Mouse (Mus musculus) heart, embryonic 13.5 days (tissue): Measurements from ENCODE around the gene Slc17a3. TPM values are rescaled to one million over a fixed set of nuclear protein-coding genes. Genes with fewer than 3 reads are reported as not detected.

Source experiments
- ATAC-seq: fragments of 200-750 bp; cut with Nextera tagmentation; 2 replicates; pipeline ENCODE4 v1.8.0; 2017; ENCODE audit warnings: moderate TSS enrichment; ENCODE audit not compliant: insufficient number of reproducible peaks, low FRiP score, low TSS enrichment; ENCODE audit errors: extremely low read depth
- H3K27ac ChIP-seq: fragments of 300-500 bp; sonication (generic); replicated peaks from 2 replicates; pipeline ENCODE4 v1.5.1; 2015; ENCODE audit warnings: moderate library complexity, mild to moderate bottlenecking, inconsistent platforms
- H3K27me3 ChIP-seq: fragments of 300-500 bp; sonication (generic); replicated peaks from 2 replicates; pipeline ENCODE4 v1.6.1; 2015; ENCODE audit warnings: mild to moderate bottlenecking, inconsistent platforms
- H3K36me3 ChIP-seq: fragments of 300-500 bp; sonication (generic); 2 replicates; pipeline ENCODE4 v1.6.1; 2015; ENCODE audit warnings: mild to moderate bottlenecking, inconsistent platforms
- H3K4me1 ChIP-seq: fragments of 300-500 bp; sonication (generic); 2 replicates; pipeline ENCODE4 v1.6.1; 2015; ENCODE audit warnings: inconsistent platforms
- H3K4me2 ChIP-seq: fragments of 300-500 bp; sonication (generic); 2 replicates; pipeline ENCODE4 v1.6.1; 2015; ENCODE audit warnings: inconsistent platforms, mild to moderate bottlenecking, moderate library complexity
- H3K4me3 ChIP-seq: fragments of 300-500 bp; sonication (generic); 2 replicates; pipeline ENCODE4 v1.5.1; 2015; ENCODE audit warnings: moderate library complexity, mild to moderate bottlenecking, inconsistent platforms
- H3K9ac ChIP-seq: fragments of 300-500 bp; sonication (generic); 2 replicates; pipeline ENCODE4 v1.6.1; 2015; ENCODE audit warnings: inconsistent platforms, mild to moderate bottlenecking, moderate library complexity
- H3K9me3 ChIP-seq: fragments of 300-500 bp; sonication (generic); 2 replicates; pipeline ENCODE4 v1.6.1; 2016; ENCODE audit warnings: inconsistent platforms
- WGBS: fragments of 180-500 bp; shearing (Covaris S2); methylation state at CpG from one replicate; pipeline ENCODE4 v1.1.7; 2015; ENCODE audit warnings: mixed read lengths; 5-methylcytosine and 5-hydroxymethylcytosine counted together
- polyA plus RNA-seq: library from polyadenylated mRNA; unstranded; fragments of >200 nt; fragmentation: Nextera tagmentation; extraction: Ambion mirVana; gene quantifications from 2 replicates; pipeline ENCODE4 v1.2.1, GENCODE M21; 2015

Gene Slc17a3
- polyA plus RNA-seq: 0.08 TPM in 1 of 2 replicates, not detected in the other

DNA sequence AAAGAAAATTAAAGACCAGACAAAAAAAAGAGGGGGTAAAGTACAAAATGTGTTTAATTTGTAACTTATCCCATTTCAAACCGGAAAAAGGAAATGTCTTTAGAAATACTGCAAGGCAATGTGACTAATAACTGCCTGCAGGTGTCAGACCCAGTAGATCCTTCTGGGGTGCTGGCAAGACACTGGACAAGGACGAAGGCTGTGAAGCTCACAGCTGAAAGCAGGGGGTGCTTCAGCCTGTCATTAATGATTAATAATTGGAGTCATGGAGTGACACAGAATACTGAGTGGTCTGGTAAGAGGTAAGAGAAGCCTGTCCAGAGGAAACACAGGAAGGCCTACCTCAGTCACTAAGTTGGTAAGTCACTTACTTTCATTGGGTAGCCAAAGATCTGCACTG, at the start of gene Slc17a3:
Gene Slc17a3 (plus strand): TSS at position 127 of the 400 bp plus-strand sequence.
- no peak for ATAC-seq
- WGBS: 73% methylated on average over 2 of the region's 2 CpGs
- no peaks in the 10 kb centered on the region for H3K4me1 ChIP-seq
- no peak within 1 kb of the TSS for H3K27ac ChIP-seq
- no peaks in the 10 kb centered on the region for H3K9me3 ChIP-seq
- H3K4me3 ChIP-seq: no peak within 1 kb of the TSS
- peaks cover 4% of the 10 kb centered on the region; the same call in 1 of the 2 replicates for H3K27me3 ChIP-seq
- no peak within 1 kb of the TSS for H3K4me2 ChIP-seq
- H3K36me3 ChIP-seq: no peaks in the 10 kb centered on the region
- H3K9ac ChIP-seq: no peak within 1 kb of the TSS

- 0 out of 2 replicates have a peak, but pooled peaks cover 8% of the 10 kb centered on the region for H3K27me3 ChIP-seq
- ATAC-seq: no peak
- no peaks in the 10 kb centered on the region for H3K36me3 ChIP-seq
- H3K9ac ChIP-seq: no peak overlapping the region
- H3K27ac ChIP-seq: no peak overlapping the region
- WGBS: 38% methylated on average over 2 of the region's 2 CpGs
- H3K4me1 ChIP-seq: no peaks in the 10 kb centered on the region
- no peak overlapping the region for H3K4me3 ChIP-seq
- H3K9me3 ChIP-seq: no peaks in the 10 kb centered on the region
- no peak overlapping the region for H3K4me2 ChIP-seq
These were observed 46.7 kb upstream of the Slc17a3 start for GRCm38 (mm10) chr13:23792520-23792919.

GRCm38 (mm10) chr13:23799405-23799804, 39.8 kb upstream of the Slc17a3 start:
- 71% methylated on average over 5 of the region's 5 CpGs for WGBS
- H3K9ac ChIP-seq: no peak overlapping the region
- no peak overlapping the region for H3K4me2 ChIP-seq
- no peaks in the 10 kb centered on the region for H3K9me3 ChIP-seq
- H3K27ac ChIP-seq: no peak overlapping the region
- no peaks in the 10 kb centered on the region for H3K27me3 ChIP-seq
- ATAC-seq: no peak
- no peak overlapping the region for H3K4me3 ChIP-seq
- peaks cover 5% of the 10 kb centered on the region; the same call in 1 of the 2 replicates for H3K4me1 ChIP-seq
- no peaks in the 10 kb centered on the region for H3K36me3 ChIP-seq

DNA sequence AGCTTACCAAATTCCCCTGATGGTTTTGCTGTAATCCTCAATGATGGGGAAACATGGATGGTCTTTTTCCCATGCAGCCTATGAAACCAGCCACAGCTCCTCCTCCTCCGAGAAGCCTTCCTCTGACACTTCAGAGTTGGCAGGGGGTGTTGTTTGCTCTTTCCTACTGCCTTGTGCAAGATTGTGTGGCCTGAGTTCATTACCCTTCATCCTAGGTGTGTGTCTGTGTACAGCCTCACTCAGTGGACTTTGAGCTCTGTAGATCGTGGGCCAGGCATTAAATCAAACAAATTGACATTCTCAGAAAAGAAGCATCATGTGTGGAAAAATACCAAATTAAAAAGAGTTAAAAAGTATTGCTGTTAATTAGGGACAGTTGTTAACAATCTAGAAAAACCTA, 34.7 kb upstream of the Slc17a3 start:
- no peaks in the 10 kb centered on the region for H3K36me3 ChIP-seq
- H3K4me1 ChIP-seq: peaks cover 5% of the 10 kb centered on the region; the same call in 1 of the 2 replicates
- 75% methylated on average over 2 of the region's 2 CpGs for WGBS
- H3K9ac ChIP-seq: no peak overlapping the region
- ATAC-seq: no peak
- no peak overlapping the region for H3K4me2 ChIP-seq
- H3K27ac ChIP-seq: no peak overlapping the region
- H3K9me3 ChIP-seq: no peaks in the 10 kb centered on the region
- no peaks in the 10 kb centered on the region for H3K27me3 ChIP-seq
- no peak overlapping the region for H3K4me3 ChIP-seq

- Histone ChIP-seq H3K36me3 (no peaks in the 10 kb centered on the region), H3K9me3 (no peaks in the 10 kb centered on the region), H3K4me2 (no peak within 1 kb of the TSS), H3K4me3 (no peak within 1 kb of the TSS), H3K9ac (no peak within 1 kb of the TSS), H3K27ac (no peak within 1 kb of the TSS), H3K4me1 (peaks cover 5% of the 10 kb centered on the region; the same call in 1 of the 2 replicates), H3K27me3 (no peaks in the 10 kb centered on the region)
- WGBS: 71% methylated on average over 15 of the region's 15 CpGs
- no peak for ATAC-seq
These were observed 32.7 kb upstream of the Slc17a3 start, which contains the start of gene Slc17a2 for GRCm38 (mm10) chr13:23806422-23807052. Gene Slc17a2, plus strand, starts transcription at chr13:23806993.

- Histone ChIP-seq H3K9me3 (no peaks in the 10 kb centered on the region), H3K36me3 (no peaks in the 10 kb centered on the region), H3K27ac (no peak overlapping the region), H3K4me1 (peaks cover 8% of the 10 kb centered on the region), H3K4me3 (no peak overlapping the region), H3K4me2 (no peak overlapping the region), H3K9ac (no peak overlapping the region), H3K27me3 (no peaks in the 10 kb centered on the region)
- no peak for ATAC-seq
- WGBS: 64% methylated on average over 2 of the region's 2 CpGs
These were observed 23.1 kb upstream of the Slc17a3 start for GRCm38 (mm10) chr13:23816148-23816547.

DNA sequence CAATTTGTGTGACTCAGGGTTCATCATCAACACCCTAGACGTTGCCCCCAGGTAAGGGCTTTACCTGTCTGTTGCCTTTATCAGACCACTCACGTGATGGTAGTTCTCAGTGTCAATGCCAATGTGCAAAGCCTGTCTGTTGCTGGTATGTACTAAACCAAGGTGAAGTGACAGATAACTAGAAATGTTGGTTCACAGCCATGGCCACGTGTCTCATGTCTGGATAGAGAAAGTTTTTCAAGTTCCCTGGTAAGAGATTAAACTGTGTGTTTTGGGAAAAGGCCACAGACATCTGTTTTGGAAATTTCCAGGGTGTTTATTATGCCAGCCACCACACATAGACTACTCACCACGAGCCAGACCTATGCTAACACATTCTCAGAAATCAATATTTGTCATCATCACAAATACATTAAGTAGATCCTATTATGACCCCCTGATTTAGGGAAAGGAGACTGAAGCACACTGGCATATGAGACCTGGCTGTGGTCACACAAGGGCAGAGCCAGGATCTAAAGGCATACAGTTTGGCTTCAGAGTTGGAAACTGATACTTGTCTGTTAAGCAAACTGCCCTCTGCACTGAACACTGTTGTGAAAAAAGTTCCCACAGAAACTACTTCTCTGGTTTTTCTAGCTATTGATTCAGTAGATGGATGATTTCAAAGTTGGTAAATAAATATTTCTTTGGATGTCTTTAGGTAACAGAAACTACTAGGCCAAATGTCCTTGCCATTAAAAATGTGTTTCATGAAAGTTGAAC, 18.9 kb upstream of the Slc17a3 start:
- Histone ChIP-seq H3K4me3 (no peak overlapping the region), H3K4me2 (no peak overlapping the region), H3K36me3 (no peaks in the 10 kb centered on the region), H3K9ac (no peak overlapping the region), H3K27me3 (no peaks in the 10 kb centered on the region), H3K4me1 (peaks cover 8% of the 10 kb centered on the region), H3K27ac (no peak overlapping the region), H3K9me3 (no peaks in the 10 kb centered on the region)
- 63% methylated on average over 4 of the region's 4 CpGs for WGBS
- no peak for ATAC-seq

DNA sequence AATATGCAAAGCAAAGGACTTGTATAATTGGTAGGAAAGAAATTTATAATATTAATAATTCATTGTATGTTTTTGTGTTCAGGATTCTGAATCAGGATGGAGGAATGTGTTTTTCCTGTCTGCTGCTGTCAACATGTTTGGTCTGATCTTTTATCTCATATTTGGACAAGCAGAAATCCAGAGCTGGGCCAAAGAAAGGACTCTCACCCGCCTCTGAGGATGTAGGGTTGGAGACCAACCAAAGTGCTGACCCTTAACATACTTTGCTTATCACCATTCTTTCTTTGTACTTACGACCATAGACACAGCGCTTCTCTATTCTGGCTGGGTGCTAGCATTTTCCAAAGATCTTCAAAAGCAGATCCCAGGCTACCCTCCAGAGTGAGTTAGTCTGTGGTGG, 17.0 kb upstream of the Slc17a3 start:
- Histone ChIP-seq H3K36me3 (no peaks in the 10 kb centered on the region), H3K27ac (no peak overlapping the region), H3K27me3 (no peaks in the 10 kb centered on the region), H3K9ac (no peak overlapping the region), H3K4me3 (no peak overlapping the region), H3K4me2 (no peak overlapping the region), H3K4me1 (peaks cover 8% of the 10 kb centered on the region), H3K9me3 (no peaks in the 10 kb centered on the region)
- no peak for ATAC-seq
- WGBS: 22% methylated on average over 3 of the region's 3 CpGs

DNA sequence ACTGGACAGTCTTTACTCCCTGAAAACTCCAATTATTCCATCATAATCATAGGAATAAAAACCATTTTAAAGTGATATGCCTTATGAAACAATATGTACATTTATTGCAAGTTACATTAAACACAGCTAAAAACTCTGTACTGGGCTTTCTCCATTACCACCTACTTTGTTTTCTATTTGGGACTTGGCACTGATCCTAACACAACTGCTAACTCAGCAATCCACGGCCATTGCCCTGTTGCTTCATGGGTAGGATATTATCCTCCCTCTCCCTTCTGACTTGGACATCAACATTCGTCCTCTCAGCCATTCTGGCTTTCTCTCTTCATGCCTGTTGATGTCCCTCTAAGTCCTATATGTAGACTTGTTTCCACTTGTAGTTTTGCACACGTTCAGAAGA, 12.6 kb upstream of the Slc17a3 start:
- 57% methylated on average over 3 of the region's 3 CpGs for WGBS
- no peak for ATAC-seq

GRCm38 (mm10) chr13:23833053-23833452, 6.2 kb upstream of the Slc17a3 start:
- no peaks in the 10 kb centered on the region for H3K9me3 ChIP-seq
- no peak overlapping the region for H3K27ac ChIP-seq
- no peaks in the 10 kb centered on the region for H3K36me3 ChIP-seq
- H3K4me3 ChIP-seq: no peak overlapping the region
- no peak overlapping the region for H3K4me2 ChIP-seq
- 0 out of 2 replicates have a peak, but pooled peaks cover 2% of the 10 kb centered on the region for H3K27me3 ChIP-seq
- H3K9ac ChIP-seq: no peak overlapping the region
- ATAC-seq: no peak
- peaks cover 4% of the 10 kb centered on the region; the same call in 1 of the 2 replicates for H3K4me1 ChIP-seq
- 12% methylated on average over 6 of the region's 6 CpGs for WGBS

More for the DNA sequence above, 12.6 kb upstream of the Slc17a3 start:
- peaks cover 6% of the 10 kb centered on the region for H3K4me1 ChIP-seq
- no peak overlapping the region for H3K9ac ChIP-seq
- H3K4me3 ChIP-seq: no peak overlapping the region
- no peaks in the 10 kb centered on the region for H3K27me3 ChIP-seq
- no peak overlapping the region for H3K4me2 ChIP-seq
- no peak overlapping the region for H3K27ac ChIP-seq
- H3K36me3 ChIP-seq: no peaks in the 10 kb centered on the region
- no peaks in the 10 kb centered on the region for H3K9me3 ChIP-seq

GRCm38 (mm10) chr13:23834836-23835235, 4.4 kb upstream of the Slc17a3 start:
- Histone ChIP-seq H3K4me2 (no peak overlapping the region), H3K9ac (no peak overlapping the region), H3K9me3 (no peaks in the 10 kb centered on the region), H3K36me3 (no peaks in the 10 kb centered on the region), H3K27me3 (0 out of 2 replicates have a peak, but pooled peaks cover 2% of the 10 kb centered on the region), H3K4me3 (no peak overlapping the region), H3K4me1 (peaks cover 4% of the 10 kb centered on the region; the same call in 1 of the 2 replicates), H3K27ac (no peak overlapping the region)
- no peak for ATAC-seq
- 81% methylated on average over 5 of the region's 5 CpGs for WGBS
